Mouse (Mus musculus) yolk sac, embryonic 10.5 days (tissue): ENCODE results near the gene Galnt9.
A peak's percentile ranks its signal among the peaks of the same experiment; 100 is the strongest.

ENCODE experiments used
- DNase-seq: peaks from one replicate; pipeline ENCODE4 v3.0.0-alpha.2; 2017; ENCODE audit warnings: low spot score

Gene Galnt9

GRCm38 (mm10) chr5:110543951-110544690 is at the start of gene Galnt9:
Galnt9 (plus strand) TSS chr5:110544355.
- DNase-seq: peak; percentile 57

GRCm38 (mm10) chr5:110494396-110494795 is 49.8 kb upstream of the Galnt9 start:
- DNase-seq: no peak

GRCm38 (mm10) chr5:110495051-110495450 is 49.1 kb upstream of the Galnt9 start:
- DNase-seq: no peak

- no peak for DNase-seq
Measured at GRCm38 (mm10) chr5:110497556-110497955, 46.6 kb upstream of the Galnt9 start.

GRCm38 (mm10) chr5:110498071-110498470 is 46.1 kb upstream of the Galnt9 start:
- no peak for DNase-seq

GRCm38 (mm10) chr5:110500233-110500632 is 43.9 kb upstream of the Galnt9 start:
- no peak for DNase-seq

- DNase-seq: no peak
Measured at GRCm38 (mm10) chr5:110503361-110503760, 40.8 kb upstream of the Galnt9 start.

GRCm38 (mm10) chr5:110505611-110506294 is 38.4 kb upstream of the Galnt9 start:
- no peak for DNase-seq

GRCm38 (mm10) chr5:110506295-110506616 is 37.9 kb upstream of the Galnt9 start:
- no peak for DNase-seq

- no peak for DNase-seq
Measured at GRCm38 (mm10) chr5:110506856-110507255, 37.3 kb upstream of the Galnt9 start.

- no peak for DNase-seq
Measured at GRCm38 (mm10) chr5:110507943-110508342, 36.2 kb upstream of the Galnt9 start.

GRCm38 (mm10) chr5:110510357-110510756 is 33.8 kb upstream of the Galnt9 start:
- DNase-seq: no peak

GRCm38 (mm10) chr5:110513791-110514190 is 30.4 kb upstream of the Galnt9 start:
- DNase-seq: no peak

GRCm38 (mm10) chr5:110514694-110515093 is 29.5 kb upstream of the Galnt9 start:
- DNase-seq: no peak

GRCm38 (mm10) chr5:110516390-110516789 is 27.8 kb upstream of the Galnt9 start:
- no peak for DNase-seq

- DNase-seq: no peak
Measured at GRCm38 (mm10) chr5:110518086-110518783, 25.9 kb upstream of the Galnt9 start.

- no peak for DNase-seq
Measured at GRCm38 (mm10) chr5:110520974-110521373, 23.2 kb upstream of the Galnt9 start.

GRCm38 (mm10) chr5:110521822-110522221 is 22.3 kb upstream of the Galnt9 start:
- no peak for DNase-seq

- DNase-seq: no peak
Measured at GRCm38 (mm10) chr5:110523296-110523695, 20.9 kb upstream of the Galnt9 start.

GRCm38 (mm10) chr5:110525701-110526100 is 18.5 kb upstream of the Galnt9 start:
- no peak for DNase-seq

- DNase-seq: no peak
Measured at GRCm38 (mm10) chr5:110526556-110526955, 17.6 kb upstream of the Galnt9 start.

GRCm38 (mm10) chr5:110531091-110531490 is 13.1 kb upstream of the Galnt9 start:
- DNase-seq: no peak

- DNase-seq: no peak
Measured at GRCm38 (mm10) chr5:110534402-110534801, 9.8 kb upstream of the Galnt9 start.
